Mouse (Mus musculus): ENCODE data around the gene Aplp2. TPM values are rescaled to one million over a fixed set of nuclear protein-coding genes. Genes with fewer than 3 reads are reported as not detected.

The Aplp2 gene
- polyA plus RNA-seq, 1 experiment, result 102 TPM

GRCm38 (mm10) chr9:31122464-31123030, 89.1 kb downstream of the Aplp2 start:
- H3K4me3 ChIP-seq (replicated peaks; ENCODE audit: control insufficient read depth, low read depth, low read length), result no peak overlapping the region
- 77% methylated on average over 13 of the region's 13 CpGs for WGBS
- no peak for TF ChIP-seq POLR2A (IDR thresholded peaks at IDR 0.05; ENCODE audit: borderline replicate concordance, control insufficient read depth, low read depth, low read length)
- no peak for TF ChIP-seq CTCF (IDR thresholded peaks at IDR 0.05; ENCODE audit: control insufficient read depth, insufficient read depth, low read length)
- no peak overlapping the region for H3K27ac ChIP-seq (ENCODE audit: control insufficient read depth, insufficient read depth, low read depth, low read length, poor library complexity)
- no peaks in the 10 kb centered on the region; the same call in 1 of the 2 replicates for H3K4me1 ChIP-seq (ENCODE audit: control insufficient read depth, insufficient read depth, low read length)

GRCm38 (mm10) chr9:31120533-31120915, 91.1 kb downstream of the Aplp2 start:
- TF ChIP-seq CTCF (IDR thresholded peaks at IDR 0.05; ENCODE audit: control insufficient read depth, insufficient read depth, low read length), result no peak
- no peak for TF ChIP-seq POLR2A (IDR thresholded peaks at IDR 0.05; ENCODE audit: borderline replicate concordance, control insufficient read depth, low read depth, low read length)
- no peak overlapping the region for H3K4me3 ChIP-seq (replicated peaks; ENCODE audit: control insufficient read depth, low read depth, low read length)
- H3K27ac ChIP-seq (ENCODE audit: control insufficient read depth, insufficient read depth, low read depth, low read length, poor library complexity), result no peak overlapping the region
- H3K4me1 ChIP-seq (ENCODE audit: control insufficient read depth, insufficient read depth, low read length), result no peaks in the 10 kb centered on the region; the same call in 1 of the 2 replicates
- 62% methylated on average over 4 of the region's 4 CpGs for WGBS

- TF ChIP-seq POLR2A (IDR thresholded peaks at IDR 0.05; ENCODE audit: borderline replicate concordance, control insufficient read depth, low read depth, low read length), result no peak
- TF ChIP-seq CTCF (IDR thresholded peaks at IDR 0.05; ENCODE audit: control insufficient read depth, insufficient read depth, low read length), result no peak
- no peak overlapping the region for H3K27ac ChIP-seq (ENCODE audit: control insufficient read depth, insufficient read depth, low read depth, low read length, poor library complexity)
- 60% methylated on average over 11 of the region's 11 CpGs for WGBS
- no peak overlapping the region for H3K4me3 ChIP-seq (replicated peaks; ENCODE audit: control insufficient read depth, low read depth, low read length)
- no peaks in the 10 kb centered on the region; the same call in 1 of the 2 replicates for H3K4me1 ChIP-seq (ENCODE audit: control insufficient read depth, insufficient read depth, low read length)
These were observed 91.6 kb downstream of the Aplp2 start for GRCm38 (mm10) chr9:31119882-31120532.

GRCm38 (mm10) chr9:31119405-31119804, 92.2 kb downstream of the Aplp2 start:
- H3K4me3 ChIP-seq (replicated peaks; ENCODE audit: control insufficient read depth, low read depth, low read length), result no peak overlapping the region
- no peak overlapping the region for H3K27ac ChIP-seq (ENCODE audit: control insufficient read depth, insufficient read depth, low read depth, low read length, poor library complexity)
- 56% methylated on average over 5 of the region's 5 CpGs for whole genome bisulfite sequencing
- TF ChIP-seq CTCF (IDR thresholded peaks at IDR 0.05; ENCODE audit: control insufficient read depth, insufficient read depth, low read length) (no peak), POLR2A (IDR thresholded peaks at IDR 0.05; ENCODE audit: borderline replicate concordance, control insufficient read depth, low read depth, low read length) (no peak)
- H3K4me1 ChIP-seq (ENCODE audit: control insufficient read depth, insufficient read depth, low read length), result no peaks in the 10 kb centered on the region; the same call in 1 of the 2 replicates

- no peak for TF ChIP-seq POLR2A (IDR thresholded peaks at IDR 0.05; ENCODE audit: borderline replicate concordance, control insufficient read depth, low read depth, low read length)
- TF ChIP-seq CTCF (IDR thresholded peaks at IDR 0.05; ENCODE audit: control insufficient read depth, insufficient read depth, low read length), result no peak
- Histone ChIP-seq H3K4me1 (ENCODE audit: control insufficient read depth, insufficient read depth, low read length) (no peaks in the 10 kb centered on the region; the same call in 1 of the 2 replicates), H3K27ac (ENCODE audit: control insufficient read depth, insufficient read depth, low read depth, low read length, poor library complexity) (no peak overlapping the region), H3K4me3 (replicated peaks; ENCODE audit: control insufficient read depth, low read depth, low read length) (no peak overlapping the region)
- 60% methylated on average over 11 of the region's 11 CpGs for WGBS
These were observed 92.9 kb downstream of the Aplp2 start for GRCm38 (mm10) chr9:31118520-31119298.

- Histone ChIP-seq H3K4me1 (ENCODE audit: control insufficient read depth, insufficient read depth, low read length) (no peaks in the 10 kb centered on the region; the same call in 1 of the 2 replicates), H3K27ac (ENCODE audit: control insufficient read depth, insufficient read depth, low read depth, low read length, poor library complexity) (no peak overlapping the region), H3K4me3 (replicated peaks; ENCODE audit: control insufficient read depth, low read depth, low read length) (no peak overlapping the region)
- WGBS, result 82% methylated on average over 6 of the region's 6 CpGs
- TF ChIP-seq POLR2A (IDR thresholded peaks at IDR 0.05; ENCODE audit: borderline replicate concordance, control insufficient read depth, low read depth, low read length) (no peak), CTCF (IDR thresholded peaks at IDR 0.05; ENCODE audit: control insufficient read depth, insufficient read depth, low read length) (no peak)
These were observed 94.1 kb downstream of the Aplp2 start for GRCm38 (mm10) chr9:31117488-31117887.

- H3K4me3 ChIP-seq (replicated peaks; ENCODE audit: control insufficient read depth, low read depth, low read length), result no peak overlapping the region
- TF ChIP-seq POLR2A (IDR thresholded peaks at IDR 0.05; ENCODE audit: borderline replicate concordance, control insufficient read depth, low read depth, low read length) (no peak), CTCF (IDR thresholded peaks at IDR 0.05; ENCODE audit: control insufficient read depth, insufficient read depth, low read length) (no peak)
- no peaks in the 10 kb centered on the region; the same call in 1 of the 2 replicates for H3K4me1 ChIP-seq (ENCODE audit: control insufficient read depth, insufficient read depth, low read length)
- H3K27ac ChIP-seq (ENCODE audit: control insufficient read depth, insufficient read depth, low read depth, low read length, poor library complexity), result no peak overlapping the region
- 87% methylated on average over 11 of the region's 11 CpGs for WGBS
These were observed 94.5 kb downstream of the Aplp2 start for GRCm38 (mm10) chr9:31117088-31117487.

- Histone ChIP-seq H3K27ac (ENCODE audit: control insufficient read depth, insufficient read depth, low read depth, low read length, poor library complexity) (no peak overlapping the region), H3K4me3 (replicated peaks; ENCODE audit: control insufficient read depth, low read depth, low read length) (no peak overlapping the region), H3K4me1 (ENCODE audit: control insufficient read depth, insufficient read depth, low read length) (no peaks in the 10 kb centered on the region; the same call in 1 of the 2 replicates)
- TF ChIP-seq POLR2A (IDR thresholded peaks at IDR 0.05; ENCODE audit: borderline replicate concordance, control insufficient read depth, low read depth, low read length) (no peak), CTCF (IDR thresholded peaks at IDR 0.05; ENCODE audit: control insufficient read depth, insufficient read depth, low read length) (no peak)
These were observed 96.0 kb downstream of the Aplp2 start for GRCm38 (mm10) chr9:31115586-31115985.
